Mouse (Mus musculus): ENCODE data around the gene Mycbp2. TPM values are rescaled to one million over a fixed set of nuclear protein-coding genes. Genes with fewer than 3 reads are reported as not detected.

Gene Mycbp2
- polyA plus RNA-seq, 1 experiment from 2014 or later: 19.4 TPM

DNA sequence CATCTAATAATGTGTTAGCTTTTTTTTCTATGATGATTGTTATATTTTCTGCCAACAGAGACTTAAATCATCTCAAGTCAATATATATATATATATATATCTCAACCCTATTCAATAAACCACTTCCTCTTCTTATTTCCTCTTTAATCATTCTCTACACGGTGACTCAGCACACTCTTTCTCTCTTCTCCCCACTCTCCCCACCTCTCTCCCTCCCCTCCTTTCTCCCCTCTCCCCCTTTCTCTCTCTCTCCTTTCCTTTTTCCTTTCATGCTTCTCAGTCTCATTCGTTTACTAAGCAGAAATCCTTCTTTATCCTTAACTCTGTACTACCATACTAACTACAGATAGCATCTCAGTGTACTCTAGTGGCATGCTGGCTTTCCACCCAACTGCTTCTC is 16.6 kb upstream of the Mycbp2 start:
- DNase-seq (ENCODE audit: low spot score): no peak
- Histone ChIP-seq H3K9me3 (ENCODE audit: control insufficient read depth, low read length) (no peaks in the 10 kb centered on the region), H3K36me3 (ENCODE audit: control insufficient read depth, insufficient read depth, low read length) (no peaks in the 10 kb centered on the region), H3K4me2 (ENCODE audit: low read depth, severe bottlenecking) (no peak overlapping the region), H3K27me3 (ENCODE audit: control insufficient read depth, insufficient read depth, low read length) (no peaks in the 10 kb centered on the region), H3K9ac (ENCODE audit: low read length) (no peak overlapping the region), H3K4me3 (ENCODE audit: low read depth, low read length) (no peak overlapping the region), H3K27ac (replicated peaks; ENCODE audit: low read depth, low read length) (no peak overlapping the region), H3K4me1 (ENCODE audit: control insufficient read depth, insufficient read depth, low read length) (no peaks in the 10 kb centered on the region)
- no peak for ATAC-seq (ENCODE audit: insufficient number of reproducible peaks, low FRiP score, low TSS enrichment, low read depth)
- 64% methylated on average over 2 of the region's 2 CpGs for WGBS

GRCm38 (mm10) chr14:103356066-103356465 is 9.5 kb upstream of the Mycbp2 start:
- ATAC-seq (ENCODE audit: insufficient number of reproducible peaks, low FRiP score, low TSS enrichment, low read depth) (no peak), DNase-seq (ENCODE audit: low spot score) (no peak)
- no peak overlapping the region for H3K4me2 ChIP-seq (ENCODE audit: low read depth, severe bottlenecking)
- WGBS: 82% methylated on average over 3 of the region's 3 CpGs
- H3K27me3 ChIP-seq (ENCODE audit: control insufficient read depth, insufficient read depth, low read length): no peaks in the 10 kb centered on the region
- no peak overlapping the region for H3K27ac ChIP-seq (replicated peaks; ENCODE audit: low read depth, low read length)
- H3K4me3 ChIP-seq (ENCODE audit: low read depth, low read length): no peak overlapping the region
- H3K4me1 ChIP-seq (ENCODE audit: control insufficient read depth, insufficient read depth, low read length): no peaks in the 10 kb centered on the region
- no peak overlapping the region for H3K9ac ChIP-seq (ENCODE audit: low read length)
- H3K36me3 ChIP-seq (ENCODE audit: control insufficient read depth, insufficient read depth, low read length): no peaks in the 10 kb centered on the region
- no peaks in the 10 kb centered on the region for H3K9me3 ChIP-seq (ENCODE audit: control insufficient read depth, low read length)

DNA sequence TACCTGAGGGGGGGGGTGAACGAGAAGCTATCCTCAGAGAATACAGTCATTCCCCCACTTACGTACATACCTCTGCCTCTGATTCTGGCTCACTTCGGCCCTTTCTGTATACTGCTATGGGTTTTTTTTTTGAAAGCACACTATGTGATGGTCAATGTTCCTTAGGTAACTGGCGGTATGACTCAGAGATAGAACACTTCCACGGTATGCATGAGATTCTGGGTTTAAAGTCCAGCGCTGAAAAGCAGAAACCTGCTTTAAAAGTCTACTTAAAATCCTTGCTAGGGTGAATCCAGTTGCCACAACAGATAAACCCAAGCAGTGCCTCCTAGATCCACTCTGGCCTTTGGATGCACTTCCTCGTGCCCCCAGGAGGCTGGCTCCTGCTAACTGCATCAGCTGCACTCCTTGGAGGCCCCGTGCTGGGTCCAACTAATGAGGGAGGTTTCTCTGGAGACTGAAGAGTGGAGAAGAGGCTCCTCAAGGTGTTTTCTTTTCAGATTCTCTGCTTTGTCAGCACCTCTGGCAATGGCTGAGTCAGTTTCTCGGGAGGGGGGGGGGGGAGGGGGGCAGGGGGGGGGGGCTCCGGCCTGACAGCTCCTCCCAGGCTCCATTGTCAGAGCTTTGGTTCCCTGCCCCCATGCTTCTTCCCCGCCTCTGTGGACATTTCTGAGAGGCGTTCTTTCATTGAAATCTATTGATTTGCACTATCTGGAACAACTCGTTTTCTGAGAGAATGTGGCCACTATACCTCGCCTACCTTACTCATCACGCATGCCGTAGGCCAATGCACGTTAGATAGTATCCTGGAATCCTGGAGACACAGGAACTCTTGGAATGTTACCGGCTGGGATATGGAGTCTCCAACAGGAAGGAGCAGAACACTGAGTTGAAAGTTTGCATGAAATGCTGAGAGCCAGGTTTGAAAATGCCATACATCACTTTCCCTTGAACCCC is 8.1 kb upstream of the Mycbp2 start:
- Histone ChIP-seq H3K4me1 (ENCODE audit: control insufficient read depth, insufficient read depth, low read length) (no peaks in the 10 kb centered on the region), H3K36me3 (ENCODE audit: control insufficient read depth, insufficient read depth, low read length) (no peaks in the 10 kb centered on the region), H3K4me2 (ENCODE audit: low read depth, severe bottlenecking) (no peak overlapping the region), H3K27me3 (ENCODE audit: control insufficient read depth, insufficient read depth, low read length) (no peaks in the 10 kb centered on the region), H3K9ac (ENCODE audit: low read length) (no peak overlapping the region), H3K27ac (replicated peaks; ENCODE audit: low read depth, low read length) (no peak overlapping the region), H3K9me3 (ENCODE audit: control insufficient read depth, low read length) (no peaks in the 10 kb centered on the region), H3K4me3 (ENCODE audit: low read depth, low read length) (no peak overlapping the region)
- 39% methylated on average over 17 of the region's 18 CpGs for WGBS
- DNase-seq (ENCODE audit: low spot score) (no peak), ATAC-seq (ENCODE audit: insufficient number of reproducible peaks, low FRiP score, low TSS enrichment, low read depth) (no peak)

DNA sequence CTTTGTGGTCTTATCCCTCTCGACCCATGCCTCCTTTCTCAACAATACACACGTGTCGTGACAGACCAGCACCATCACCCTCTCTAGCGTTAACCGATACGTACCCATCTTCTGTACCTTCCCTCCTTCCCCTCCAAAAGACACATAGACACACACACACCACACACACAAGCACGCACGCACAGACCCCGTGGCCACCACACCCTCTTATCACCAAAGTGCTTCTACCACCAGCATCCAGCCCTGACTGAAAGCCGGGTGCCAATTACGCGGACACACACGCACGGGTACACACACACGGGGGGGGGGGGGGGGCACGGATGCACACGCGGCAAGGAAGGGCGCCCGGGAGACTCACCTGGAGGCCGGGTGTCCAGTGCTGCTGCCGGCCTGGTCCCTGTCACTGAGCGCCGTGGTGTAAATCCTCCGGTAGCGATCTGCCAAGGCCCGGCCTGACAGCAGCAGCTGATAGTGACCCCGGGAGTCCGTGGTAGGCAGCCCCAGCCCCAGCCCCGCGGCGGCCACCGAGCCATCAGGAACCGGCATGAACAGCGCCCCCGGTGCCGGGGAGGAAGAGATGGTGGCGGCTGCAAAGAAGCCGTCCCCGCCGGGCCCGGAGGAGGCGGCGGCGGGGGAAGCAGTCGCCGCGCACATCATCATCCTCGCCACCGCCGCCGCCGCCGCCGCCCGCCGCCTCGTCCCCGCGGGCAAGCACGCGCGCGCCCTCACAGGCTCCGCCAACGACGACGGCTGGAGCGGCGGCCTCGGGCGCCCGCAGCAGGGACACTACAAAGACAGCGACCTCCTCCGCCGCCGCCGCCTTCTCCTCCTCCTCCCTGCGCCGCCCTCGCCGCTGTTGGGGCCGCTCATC is 521 bp downstream of the Mycbp2 start:
- H3K4me2 ChIP-seq (ENCODE audit: low read depth, severe bottlenecking): peak overlapping the region; percentile 72
- H3K4me3 ChIP-seq (ENCODE audit: low read depth, low read length): peak overlapping the region; percentile 84
- H3K27me3 ChIP-seq (ENCODE audit: control insufficient read depth, insufficient read depth, low read length): no peaks in the 10 kb centered on the region
- peak; percentile 76 for DNase-seq (ENCODE audit: low spot score)
- H3K9me3 ChIP-seq (ENCODE audit: control insufficient read depth, low read length): no peaks in the 10 kb centered on the region
- H3K27ac ChIP-seq (replicated peaks; ENCODE audit: low read depth, low read length): peak overlapping the region; percentile 65; the same call in 1 of the 2 replicates
- no peaks in the 10 kb centered on the region for H3K36me3 ChIP-seq (ENCODE audit: control insufficient read depth, insufficient read depth, low read length)
- peak; percentile 36 for ATAC-seq (ENCODE audit: insufficient number of reproducible peaks, low FRiP score, low TSS enrichment, low read depth)
- under 1% methylated on average over 48 of the region's 83 CpGs for WGBS
- peak overlapping the region; percentile 79 for H3K9ac ChIP-seq (ENCODE audit: low read length)
- no peaks in the 10 kb centered on the region for H3K4me1 ChIP-seq (ENCODE audit: control insufficient read depth, insufficient read depth, low read length)

DNA sequence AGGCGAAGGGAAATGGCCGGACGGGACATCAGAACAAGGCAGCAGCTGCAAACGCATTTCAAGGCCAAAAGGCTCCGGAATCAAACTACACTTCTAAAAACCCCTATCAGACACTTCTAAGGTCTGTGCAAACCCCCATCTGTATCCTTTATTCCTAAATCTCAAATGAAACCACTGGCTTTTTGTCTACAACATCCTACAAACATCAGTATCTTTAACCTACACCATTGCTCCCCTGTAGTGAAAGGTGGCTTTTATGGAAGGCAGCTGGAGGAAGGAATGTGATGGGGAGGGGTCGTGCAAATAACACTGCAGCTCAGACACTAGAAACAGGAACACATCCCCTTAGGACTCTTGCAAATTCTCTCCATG is 1.1 kb downstream of the Mycbp2 start:
- H3K9me3 ChIP-seq (ENCODE audit: control insufficient read depth, low read length): no peaks in the 10 kb centered on the region
- WGBS: 4% methylated on average over 6 of the region's 6 CpGs
- peak overlapping the region; percentile 65; the same call in 1 of the 2 replicates for H3K27ac ChIP-seq (replicated peaks; ENCODE audit: low read depth, low read length)
- H3K27me3 ChIP-seq (ENCODE audit: control insufficient read depth, insufficient read depth, low read length): no peaks in the 10 kb centered on the region
- peak overlapping the region; percentile 79; the same call in 1 of the 2 replicates for H3K9ac ChIP-seq (ENCODE audit: low read length)
- peak overlapping the region; percentile 84 for H3K4me3 ChIP-seq (ENCODE audit: low read depth, low read length)
- H3K4me1 ChIP-seq (ENCODE audit: control insufficient read depth, insufficient read depth, low read length): no peaks in the 10 kb centered on the region
- no peak for DNase-seq (ENCODE audit: low spot score)
- H3K36me3 ChIP-seq (ENCODE audit: control insufficient read depth, insufficient read depth, low read length): no peaks in the 10 kb centered on the region
- ATAC-seq (ENCODE audit: insufficient number of reproducible peaks, low FRiP score, low TSS enrichment, low read depth): peak; percentile 1; the same call in 1 of the 2 replicates
- H3K4me2 ChIP-seq (ENCODE audit: low read depth, severe bottlenecking): peak overlapping the region; percentile 72

GRCm38 (mm10) chr14:103345011-103345410 is 1.6 kb downstream of the Mycbp2 start:
- Histone ChIP-seq H3K36me3 (ENCODE audit: control insufficient read depth, insufficient read depth, low read length) (no peaks in the 10 kb centered on the region), H3K27me3 (ENCODE audit: control insufficient read depth, insufficient read depth, low read length) (no peaks in the 10 kb centered on the region), H3K4me3 (ENCODE audit: low read depth, low read length) (peak overlapping the region; percentile 84; the same call in 1 of the 2 replicates), H3K9me3 (ENCODE audit: control insufficient read depth, low read length) (no peaks in the 10 kb centered on the region), H3K4me1 (ENCODE audit: control insufficient read depth, insufficient read depth, low read length) (no peaks in the 10 kb centered on the region), H3K27ac (replicated peaks; ENCODE audit: low read depth, low read length) (no peak overlapping the region), H3K9ac (ENCODE audit: low read length) (no peak overlapping the region), H3K4me2 (ENCODE audit: low read depth, severe bottlenecking) (peak overlapping the region; percentile 72)
- WGBS: 56% methylated on average over 2 of the region's 2 CpGs
- no peak for ATAC-seq (ENCODE audit: insufficient number of reproducible peaks, low FRiP score, low TSS enrichment, low read depth)
- DNase-seq (ENCODE audit: low spot score): no peak

- 77% methylated on average over 5 of the region's 5 CpGs for WGBS
- Histone ChIP-seq H3K27ac (replicated peaks; ENCODE audit: low read depth, low read length) (no peak overlapping the region), H3K9me3 (ENCODE audit: control insufficient read depth, low read length) (no peaks in the 10 kb centered on the region), H3K36me3 (ENCODE audit: control insufficient read depth, insufficient read depth, low read length) (no peaks in the 10 kb centered on the region), H3K4me1 (ENCODE audit: control insufficient read depth, insufficient read depth, low read length) (no peaks in the 10 kb centered on the region), H3K4me2 (ENCODE audit: low read depth, severe bottlenecking) (no peak overlapping the region), H3K9ac (ENCODE audit: low read length) (no peak overlapping the region), H3K4me3 (ENCODE audit: low read depth, low read length) (no peak overlapping the region), H3K27me3 (ENCODE audit: control insufficient read depth, insufficient read depth, low read length) (no peaks in the 10 kb centered on the region)
- ATAC-seq (ENCODE audit: insufficient number of reproducible peaks, low FRiP score, low TSS enrichment, low read depth) (no peak), DNase-seq (ENCODE audit: low spot score) (no peak)
Observed at GRCm38 (mm10) chr14:103343791-103344190, 2.8 kb downstream of the Mycbp2 start.

All from limb, embryonic 11.5 days (tissue).